Comparison of ENCODE assay signal across 22 mouse cellular contexts in genomic region chr2:114102471-114102870, GRCm38 (mm10). TPM values are rescaled to one million over a fixed set of nuclear protein-coding genes. Genes with fewer than 3 reads are reported as not detected.
"Had no signal": no experiment of that assay in that cellular context is flagged by ENCODE, and none has a peak within 500 bp of the region (broad histone marks: within the 10 kb centered on the region; RNA-seq: fewer than 3 reads in every experiment).

No protein-coding gene starts in this region.

- H3K4me3 ChIP-seq: lung, embryonic 15.5 days; midbrain, embryonic 10.5 days; midbrain, embryonic 12.5 days; myocyte; neural tube, embryonic 13.5 days; neural tube, embryonic 15.5 days had no signal

- H3K4me2 ChIP-seq: lung, embryonic 15.5 days; midbrain, embryonic 12.5 days; neural tube, embryonic 13.5 days; neural tube, embryonic 15.5 days had no signal

- H3K9me3 ChIP-seq: lung, embryonic 15.5 days; midbrain, embryonic 10.5 days; midbrain, embryonic 12.5 days; neural tube, embryonic 13.5 days; neural tube, embryonic 15.5 days had no signal

- ATAC-seq: lung, postnatal 0 days; midbrain, embryonic 16.5 days had no signal

- H3K4me1 ChIP-seq: lung, embryonic 15.5 days; neural tube, embryonic 15.5 days had no signal

- H3K9ac ChIP-seq: lung, embryonic 15.5 days; midbrain, embryonic 12.5 days; neural tube, embryonic 13.5 days; neural tube, embryonic 15.5 days had no signal

- H3K27me3 ChIP-seq: lung, embryonic 15.5 days; midbrain, embryonic 12.5 days; neural tube, embryonic 13.5 days; neural tube, embryonic 15.5 days had no signal

- DNase-seq: lung, adult 18-20 months; lung, postnatal 14 days; lung, postnatal 4 days; midbrain, embryonic 14.5 days; retina, postnatal 1 day; right cerebral cortex, adult 18-20 months; right cerebral cortex, postnatal 25 days; right cerebral cortex, postnatal 4 days; spleen, adult 18-20 months; thymus, adult 18-20 months; thymus, postnatal 14 days; thymus, postnatal 36 days had no signal

- H3K27ac ChIP-seq: lung, embryonic 15.5 days; midbrain, embryonic 10.5 days; midbrain, embryonic 12.5 days; neural tube, embryonic 13.5 days; neural tube, embryonic 15.5 days had no signal

RNA-seq across cellular contexts. Expression of gene Actc1, which starts 49.1 kb away (rescaled TPM):
- total RNA-seq: megakaryocyte, adult 5-6 weeks; megakaryocyte-erythroid progenitor cell, adult 5-6 weeks had no signal
